Mouse (Mus musculus) megakaryocyte-erythroid progenitor cell, adult 5 weeks (primary cell): ENCODE measurements around the gene Prl3d3. TPM values are rescaled to one million over a fixed set of nuclear protein-coding genes. Genes with fewer than 3 reads are reported as not detected.

ENCODE experiments used
- polyA plus RNA-seq: library from polyadenylated mRNA; stranded (reverse); fragments of >175 nt; gene quantifications from 2 replicates; pipeline ENCODE4 v1.2.3, GENCODE M21; 2012

Prl3d3 gene
- polyA plus RNA-seq, result not detected in 2 replicates

GRCm38 (mm10) chr13:27156490-27156889 lies at the start of gene Prl3d3:
Gene Prl3d3 (plus strand): TSS chr13:27156790.

GRCm38 (mm10) chr13:27121398-27121797 lies 35.2 kb upstream of the Prl3d3 start, which contains the start of gene Prl3d2:
Gene Prl3d2 (plus strand): TSS chr13:27121698.

GRCm38 (mm10) chr13:27196359-27196758 lies 39.8 kb downstream of the Prl3d3 start, which contains the start of gene Prl3c1:
Gene Prl3c1 (plus strand): TSS chr13:27196659.

Other genes with a start within 250 kb of the Prl3d3 start
- gene Prl, start 99.2 kb upstream of the Prl3d3 start, polyA plus RNA-seq, result not detected in 2 replicates
- gene Prl3d1, start 62.6 kb upstream of the Prl3d3 start, polyA plus RNA-seq, result not detected in 2 replicates
- gene Prl3d2, start 35.1 kb upstream of the Prl3d3 start, polyA plus RNA-seq, result not detected in 2 replicates
- gene Prl3c1, start 39.9 kb downstream of the Prl3d3 start, polyA plus RNA-seq, result not detected in 2 replicates
- not detected in 2 replicates for gene Prl3b1, start 85.1 kb downstream of the Prl3d3 start, polyA plus RNA-seq
- not detected in 2 replicates for gene Prl3a1, start 102.6 kb downstream of the Prl3d3 start, polyA plus RNA-seq
- gene Prl6a1, start 155.8 kb downstream of the Prl3d3 start, polyA plus RNA-seq, result not detected in 2 replicates
- gene Prl8a2, start 188.9 kb downstream of the Prl3d3 start, polyA plus RNA-seq, result not detected in 2 replicates
- not detected in 2 replicates for gene Prl2b1, start 234.1 kb downstream of the Prl3d3 start, polyA plus RNA-seq